23 mouse cellular contexts compared by ENCODE assay signal in genomic region chr14:54210401-54210800, GRCm38 (mm10). TPM values are rescaled to one million over a fixed set of nuclear protein-coding genes. Genes with fewer than 3 reads are reported as not detected.
DNase-seq lines count a peak whose midpoint lies in the region; ATAC-seq and TF ChIP-seq lines count a peak whose summit lies in the region.
"Had no signal": no experiment of that assay in that cellular context is flagged by ENCODE, and none has a peak within 500 bp of the region (broad histone marks: within the 10 kb centered on the region; RNA-seq: fewer than 3 reads in every experiment).

No protein-coding gene starts in this region.

- no peak overlapping the region for H3K9ac ChIP-seq in neural tube, embryonic 15.5 days (replicated peaks)
- H3K9ac ChIP-seq: embryonic facial prominence, embryonic 12.5 days; forebrain, embryonic 13.5 days; forebrain, embryonic 15.5 days; forebrain, postnatal 0 days had no signal

- no peaks in the 10 kb centered on the region for H3K9me3 ChIP-seq in neural tube, embryonic 15.5 days (replicated peaks)
- H3K9me3 ChIP-seq: embryonic facial prominence, embryonic 10.5 days; embryonic facial prominence, embryonic 12.5 days; forebrain, embryonic 13.5 days; forebrain, embryonic 15.5 days; G1E had no signal

- H3K36me3 ChIP-seq in neural tube, embryonic 15.5 days, result no peaks in the 10 kb centered on the region
- H3K36me3 ChIP-seq in thymus, adult 2 months (ENCODE audit: control insufficient read depth, insufficient read depth, low read length), result peaks cover 94% of the 10 kb centered on the region
- H3K36me3 ChIP-seq: embryonic facial prominence, embryonic 10.5 days; embryonic facial prominence, embryonic 12.5 days; forebrain, embryonic 15.5 days; G1E had no signal

- WGBS in neural tube, embryonic 15.5 days, result 97% methylated on average over 2 of the region's 2 CpGs
- 83% methylated on average over 2 of the region's 2 CpGs for WGBS in thymus, adult 2 months

- 0 out of 2 replicates have a peak overlapping the region, but pooled peaks have one; percentile 2 for H3K27ac ChIP-seq in neural tube, embryonic 15.5 days (replicated peaks)
- H3K27ac ChIP-seq in thymus, adult 2 months (ENCODE audit: control insufficient read depth, insufficient read depth, low read length), result peak overlapping the region; percentile 84
- H3K27ac ChIP-seq: embryonic facial prominence, embryonic 10.5 days; embryonic facial prominence, embryonic 12.5 days; forebrain, embryonic 13.5 days; forebrain, embryonic 15.5 days had no signal

- no peak overlapping the region for H3K4me3 ChIP-seq in neural tube, embryonic 15.5 days (replicated peaks)
- H3K4me3 ChIP-seq in thymus, adult 2 months (ENCODE audit: control insufficient read depth, insufficient read depth, low read length), result no peak overlapping the region
- H3K4me3 ChIP-seq: embryonic facial prominence, embryonic 10.5 days; embryonic facial prominence, embryonic 12.5 days; forebrain, embryonic 13.5 days; forebrain, embryonic 15.5 days had no signal

- no peak for ATAC-seq in neural tube, embryonic 15.5 days (ENCODE audit: low FRiP score)
- ATAC-seq: forebrain, embryonic 13.5 days; forebrain, embryonic 15.5 days; forebrain, postnatal 0 days; Patski had no signal

- H3K27me3 ChIP-seq in neural tube, embryonic 15.5 days (replicated peaks), result no peaks in the 10 kb centered on the region
- H3K27me3 ChIP-seq in thymus, adult 2 months (ENCODE audit: control insufficient read depth, insufficient read depth, low read length), result no peaks in the 10 kb centered on the region
- H3K27me3 ChIP-seq: CH12.LX; embryonic facial prominence, embryonic 12.5 days; forebrain, embryonic 13.5 days; forebrain, embryonic 15.5 days; Patski had no signal

- TF ChIP-seq CTCF in thymus, adult 2 months (IDR thresholded peaks at IDR 0.05; ENCODE audit: borderline replicate concordance, control insufficient read depth, extremely low read depth, insufficient read depth, low read length, poor library complexity), result no peak

- no peak for TF ChIP-seq POLR2A in thymus, adult 2 months (IDR thresholded peaks at IDR 0.05; ENCODE audit: control insufficient read depth, extremely low read depth, insufficient read depth, low read length, poor library complexity)

- H3K4me2 ChIP-seq in neural tube, embryonic 15.5 days, result no peak overlapping the region
- H3K4me2 ChIP-seq: embryonic facial prominence, embryonic 12.5 days; forebrain, embryonic 13.5 days; forebrain, embryonic 15.5 days had no signal

- peaks cover 7% of the 10 kb centered on the region for H3K4me1 ChIP-seq in neural tube, embryonic 15.5 days
- H3K4me1 ChIP-seq in thymus, adult 2 months (replicated peaks; ENCODE audit: control insufficient read depth, insufficient read depth, low read length), result peaks cover 50% of the 10 kb centered on the region
- H3K4me1 ChIP-seq: embryonic facial prominence, embryonic 12.5 days; forebrain, embryonic 13.5 days; forebrain, embryonic 15.5 days had no signal

- intact Hi-C loops in heart, postnatal 25 days (cut with DNase I), result no loop called here

- no peak for DNase-seq in neural tube, embryonic 10.5 days (ENCODE audit: extremely low spot score, low spot score)
- no peak for DNase-seq in thymus, adult 2 months
- no peak for DNase-seq in thymus, postnatal 0 days (ENCODE audit: low spot score)
- DNase-seq in induced T-regulatory cell, adult 2 months (ENCODE audit: low read depth), result peak; percentile 75
- DNase-seq in gastrocnemius, postnatal 10 days, result no peak
- DNase-seq in heart, postnatal 25 days (ENCODE audit: low spot score), result no peak
- DNase-seq: adrenal gland, adult 8-10 months; adrenal gland, postnatal 14 days; adrenal gland, postnatal 36 days; cerebellum, adult 11-12 months; cerebellum, adult 2 months; cerebellum, adult 9-10 months; cerebellum, postnatal 10 days; cerebellum, postnatal 25 days; forebrain, postnatal 0 days had no signal

RNA-seq across cellular contexts. Expression of gene Dad1, which starts 43.5 kb away (rescaled TPM):
- 414 and 416 TPM in 2 replicates for polyA plus RNA-seq in neural tube, embryonic 15.5 days (2015; fragmentation: Nextera tagmentation; extraction: Ambion mirVana)
- polyA plus RNA-seq in thymus, adult 2 months (2012; rRNA removed), result 513 and 641 TPM in 2 replicates
- polyA plus RNA-seq in thymus, postnatal 0 days (2015; fragmentation: Nextera tagmentation; extraction: Ambion mirVana), result 400 and 426 TPM in 2 replicates
- 10 to 100 TPM; 75.9 to 77.3 TPM for total RNA-seq in gastrocnemius, postnatal 10 days (2021)
- total RNA-seq in heart, postnatal 25 days (2021), result 100 to 1,000 TPM; 103 to 112 TPM

RNA-seq across cellular contexts. Expression of gene Abhd4, which starts 43.6 kb away (rescaled TPM):
- 54.0 and 58.6 TPM in 2 replicates for polyA plus RNA-seq in neural tube, embryonic 15.5 days (2015; fragmentation: Nextera tagmentation; extraction: Ambion mirVana)
- 21.5 and 23.6 TPM in 2 replicates for polyA plus RNA-seq in thymus, adult 2 months (2012; rRNA removed)
- polyA plus RNA-seq in thymus, postnatal 0 days (2015; fragmentation: Nextera tagmentation; extraction: Ambion mirVana), result 19.2 and 19.7 TPM in 2 replicates
- total RNA-seq in gastrocnemius, postnatal 10 days (2021), result 10 to 100 TPM; 23.2 to 24.8 TPM
- total RNA-seq in heart, postnatal 25 days (2021), result 10 to 100 TPM; 44.6 to 44.8 TPM
